Mouse (Mus musculus) ES-E14 (cell line): Measurements from ENCODE around the gene Rnh1. TPM values are rescaled to one million over a fixed set of nuclear protein-coding genes. Genes with fewer than 3 reads are reported as not detected.
A peak's percentile ranks its signal among the peaks of the same experiment; 100 is the strongest.

Experiments
- DNase-seq: peaks from one replicate; pipeline ENCODE4 v3.0.0-alpha.2; 2013; ENCODE audit warnings: low read depth, low spot score
- H3K27ac ChIP-seq: 2 replicates; pipeline ENCODE4 v1.5.1; 2012; ENCODE audit warnings: low read depth, mild to moderate bottlenecking, low read length, moderate library complexity, mixed read lengths; ENCODE audit not compliant: poor library complexity, insufficient read depth, severe bottlenecking
- H3K36me3 ChIP-seq: 2 replicates; pipeline ENCODE4 v1.6.1; 2012; ENCODE audit warnings: mild to moderate bottlenecking, low read length, moderate library complexity, mixed read lengths; ENCODE audit not compliant: control insufficient read depth, poor library complexity, insufficient read depth, severe bottlenecking
- H3K4me1 ChIP-seq, 2 experiments: fragments of 150-350 bp in 1 of 2; sonication (generic) in 1 of 2; 2 replicates each; pipeline ENCODE4 v1.6.1; 2012; ENCODE audit warnings: low read length in 2 of 2, mild to moderate bottlenecking in 1 of 2, mixed read lengths in 1 of 2; ENCODE audit not compliant: control insufficient read depth in 2 of 2, insufficient read depth in 2 of 2, poor library complexity in 1 of 2
- H3K4me3 ChIP-seq, 2 experiments: fragments of 150-350 bp in 1 of 2; sonication (generic) in 1 of 2; 2 replicates each; pipeline ENCODE4 v1.5.1; 2012; ENCODE audit warnings: low read length in 2 of 2, low read depth in 1 of 2, mild to moderate bottlenecking in 1 of 2, mixed read lengths in 1 of 2; ENCODE audit not compliant: insufficient read depth in 1 of 2, poor library complexity in 1 of 2, severe bottlenecking in 1 of 2
- H3K9ac ChIP-seq: 2 replicates; pipeline ENCODE4 v1.6.1; 2012; ENCODE audit warnings: low read depth, mild to moderate bottlenecking, low read length, mixed read lengths; ENCODE audit not compliant: poor library complexity, insufficient read depth, severe bottlenecking
- H3K9me3 ChIP-seq: fragments of 150-350 bp; sonication (generic); 2 replicates; pipeline ENCODE4 v1.6.1; 2012; ENCODE audit warnings: low read depth, mild to moderate bottlenecking, low read length; ENCODE audit not compliant: control insufficient read depth, insufficient read depth
- CHD2 ChIP-seq: IDR thresholded peaks from 2 replicates; pipeline ENCODE4 v1.6.1; 2014; ENCODE audit warnings: mild to moderate bottlenecking, low read depth, low read length, inconsistent platforms
- HCFC1 ChIP-seq: IDR thresholded peaks from 2 replicates; pipeline ENCODE4 v1.6.1; 2012; ENCODE audit warnings: low read length, inconsistent platforms, borderline replicate concordance; ENCODE audit not compliant: insufficient read depth
- MAFK ChIP-seq: IDR thresholded peaks from 2 replicates; pipeline ENCODE4 v1.6.1; 2014; ENCODE audit warnings: mild to moderate bottlenecking, low read depth, low read length, inconsistent platforms; ENCODE audit not compliant: insufficient read depth
- ZC3H11A ChIP-seq: IDR thresholded peaks from 2 replicates; pipeline ENCODE4 v1.6.1; 2012; ENCODE audit warnings: low read depth, mild to moderate bottlenecking, inconsistent platforms, low read length, borderline replicate concordance
- ZNF384 ChIP-seq: IDR thresholded peaks from 2 replicates; pipeline ENCODE4 v1.6.1; 2012; ENCODE audit warnings: low read depth, low read length, inconsistent platforms
- in situ Hi-C, 2 experiments: fragments of 600-800 bp; cut with MboI; formaldehyde crosslinking; loops; one replicate each; pipeline ENCODE4 v1.15.1; 2025; ENCODE audit warnings: low sequenced_read_pairs in 2 of 2, inconsistent platforms in 1 of 2; ENCODE audit not compliant: unreplicated experiment in 2 of 2
- total RNA-seq: library from RNA; depleted of rRNA; stranded (reverse); fragments of 300-350 nt; gene quantifications from 2 replicates; pipeline ENCODE4 v1.2.3, GENCODE M21; 2012

Rnh1 gene
- total RNA-seq, 1 experiment: 70.3 TPM

DNA sequence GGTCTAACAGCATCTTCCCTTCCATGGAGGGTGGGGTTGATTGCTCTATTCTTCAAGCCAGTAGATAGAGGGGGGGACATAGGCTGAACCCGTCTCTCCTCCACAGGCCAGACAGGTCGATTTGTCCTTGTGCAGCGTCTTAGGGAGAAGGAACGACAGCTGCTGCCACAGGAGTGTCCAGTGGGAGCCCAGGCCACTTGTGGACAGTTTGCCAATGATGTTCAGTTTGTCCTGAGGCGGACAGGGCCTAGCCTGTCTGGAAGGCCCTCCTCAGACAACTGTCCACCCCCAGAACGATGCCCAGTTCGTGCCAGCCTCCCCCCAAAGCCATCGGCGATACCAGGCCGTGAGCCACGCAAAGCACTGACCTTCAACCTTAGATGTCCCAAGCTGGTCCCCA lies 44.2 kb upstream of the Rnh1 start:
- Histone ChIP-seq H3K27ac (no peak overlapping the region), H3K4me1 (peaks cover 3 to 40% of the 10 kb centered on the region in 2 experiments; a peak in 3 of 4 replicates), H3K9ac (no peak overlapping the region), H3K9me3 (no peaks in the 10 kb centered on the region), H3K36me3 (peaks cover 18% of the 10 kb centered on the region), H3K4me3 (peak overlapping the region in 1 of 2 experiments; percentile 99; a peak in 3 of 4 replicates)
- no peak for DNase-seq
- in situ Hi-C loops: no loop called here
- no peak for TF ChIP-seq ZNF384
- TF ChIP-seq ZC3H11A: no peak
- TF ChIP-seq MAFK: no peak
- TF ChIP-seq CHD2: no peak
- no peak for TF ChIP-seq HCFC1

DNA sequence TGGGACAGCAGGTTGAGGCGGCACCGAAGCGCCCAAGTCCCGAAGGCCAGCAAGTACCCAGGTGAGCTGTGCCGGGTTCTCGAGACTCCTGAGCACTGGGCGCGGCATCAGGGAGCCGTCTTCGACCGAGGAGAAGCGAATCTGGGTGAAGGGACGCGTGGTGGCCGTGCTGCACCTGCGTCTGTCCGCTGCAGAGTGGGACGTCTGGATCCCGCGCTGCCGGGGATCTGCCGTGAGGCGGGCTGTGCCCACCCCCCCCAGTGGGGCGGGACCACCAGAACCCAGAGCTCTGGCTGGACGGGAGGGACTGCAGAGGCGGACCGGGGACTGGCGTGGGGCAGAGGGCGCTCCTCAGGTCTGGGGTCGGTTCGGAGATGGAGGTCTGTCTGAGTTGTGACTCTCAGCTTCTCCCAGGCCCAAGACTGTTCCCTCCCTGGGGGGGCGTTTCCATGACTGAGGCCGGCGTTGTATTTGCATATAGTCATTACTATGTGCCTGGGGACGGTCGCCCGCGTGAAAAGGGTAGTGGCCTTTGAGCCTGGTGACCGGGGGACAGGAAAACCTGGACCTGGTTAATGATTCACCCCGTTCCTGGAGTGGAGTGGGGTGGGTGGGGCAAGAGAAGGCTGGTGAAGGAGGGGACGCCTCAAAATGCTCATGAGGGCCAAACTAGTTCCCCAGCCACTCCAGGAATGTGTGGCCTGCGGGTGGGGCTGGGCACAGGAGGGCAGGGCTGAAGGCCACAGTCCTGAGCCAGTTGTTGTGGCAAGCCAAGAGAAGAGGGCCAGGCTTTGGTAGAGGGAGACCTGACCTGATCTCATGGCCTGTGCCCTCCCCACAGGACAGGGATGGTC lies 43.5 kb upstream of the Rnh1 start:
- in situ Hi-C loops: no loop called here
- peaks cover 3 to 38% of the 10 kb centered on the region in 2 experiments; a peak in 3 of 4 replicates for H3K4me1 ChIP-seq
- H3K4me3 ChIP-seq: peak overlapping the region; percentile 89 to 99
- no peaks in the 10 kb centered on the region for H3K9me3 ChIP-seq
- peaks cover 18% of the 10 kb centered on the region for H3K36me3 ChIP-seq
- no peak for DNase-seq
- peak overlapping the region; percentile 85 for H3K9ac ChIP-seq
- H3K27ac ChIP-seq: peak overlapping the region; percentile 79
- TF ChIP-seq MAFK: no peak
- TF ChIP-seq HCFC1: no peak; the same call in 1 of the 2 replicates
- TF ChIP-seq ZC3H11A: no peak
- TF ChIP-seq ZNF384: no peak
- no peak for TF ChIP-seq CHD2

DNA sequence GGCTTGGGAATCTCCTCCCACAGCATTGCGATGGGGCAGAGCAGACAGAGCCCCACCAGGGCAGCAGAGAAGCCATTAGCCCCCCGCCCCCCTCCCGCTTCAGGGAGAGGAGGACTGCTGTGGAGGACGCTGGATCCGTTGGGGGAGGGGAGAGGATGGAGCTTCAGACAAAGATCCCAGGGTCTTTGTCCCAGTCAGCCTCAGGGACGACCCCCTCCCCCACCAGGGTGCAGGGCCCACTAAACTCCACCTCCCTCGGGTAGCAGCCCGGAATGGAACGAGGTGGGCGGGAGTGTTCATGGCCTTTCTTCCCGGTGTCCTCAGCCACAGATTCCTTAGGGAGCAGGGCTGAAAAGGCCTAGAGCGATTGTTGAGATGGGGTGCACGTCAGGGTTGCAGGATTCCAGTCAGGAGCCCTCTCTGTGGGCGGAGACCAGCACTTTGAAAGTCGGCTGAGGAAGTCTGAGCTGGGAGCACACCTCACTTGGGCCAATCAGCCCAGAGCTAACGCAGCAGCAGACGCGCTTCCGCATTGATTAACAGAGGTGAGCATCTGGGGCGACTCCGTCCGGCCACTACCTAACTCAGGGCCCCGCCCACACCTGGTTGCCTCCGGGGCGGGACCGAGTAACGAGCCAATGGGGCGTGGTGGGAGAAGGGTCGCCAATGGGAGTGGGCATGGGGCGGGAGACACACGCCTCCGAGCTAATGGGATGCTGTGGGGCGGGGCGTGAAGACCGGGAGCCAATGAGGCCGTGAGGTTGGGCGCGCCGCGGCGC lies 42.6 kb upstream of the Rnh1 start, which contains the start of gene Rassf7:
Gene Rassf7, plus strand, starts transcription at position 760 of the 779 bp plus-strand sequence.
- Histone ChIP-seq H3K4me1 (peaks cover 3 to 36% of the 10 kb centered on the region in 2 experiments; a peak in 3 of 4 replicates), H3K36me3 (peaks cover 18% of the 10 kb centered on the region), H3K27ac (peak within 1 kb of the TSS; percentile 95), H3K4me3 (peak within 1 kb of the TSS; percentile 89 to 99), H3K9ac (peak within 1 kb of the TSS; percentile 85), H3K9me3 (no peaks in the 10 kb centered on the region)
- DNase-seq: peak; percentile 99
- in situ Hi-C loops: no loop called here
- TF ChIP-seq HCFC1 (peak; percentile 40; the same call in 1 of the 2 replicates), CHD2 (peak; percentile 30; the same call in 1 of the 2 replicates), MAFK (no peak)

DNA sequence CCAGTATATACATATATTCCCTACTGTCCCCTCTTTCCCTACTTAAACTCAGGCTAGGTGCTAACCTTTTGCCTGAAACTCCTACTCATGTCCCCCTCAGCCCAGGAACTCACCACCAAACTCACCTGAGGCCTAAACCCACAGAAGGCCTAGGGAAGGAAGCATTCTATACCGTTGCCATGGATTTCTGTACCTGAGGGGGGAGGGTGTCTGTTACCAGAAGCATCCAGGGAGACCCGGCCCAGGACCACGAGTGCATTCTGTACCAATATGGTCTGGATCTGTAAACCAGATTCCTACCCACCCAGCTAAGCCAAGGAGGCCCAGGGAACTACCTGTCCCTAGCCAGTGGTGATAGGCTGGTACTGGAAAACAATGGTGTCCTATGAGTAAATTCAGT lies 41.7 kb upstream of the Rnh1 start:
- Histone ChIP-seq H3K4me3 (no peak overlapping the region), H3K27ac (no peak overlapping the region; the same call in 1 of the 2 replicates), H3K36me3 (peaks cover 18% of the 10 kb centered on the region), H3K9me3 (no peaks in the 10 kb centered on the region), H3K4me1 (peaks cover 3 to 36% of the 10 kb centered on the region in 2 experiments; a peak in 3 of 4 replicates), H3K9ac (no peak overlapping the region)
- TF ChIP-seq HCFC1: no peak
- in situ Hi-C loops: no loop called here
- DNase-seq: no peak
